ENCODE assay signal across 8 mouse cellular contexts in genomic region chr15:81585746-81586461, GRCm38 (mm10). TPM values are rescaled to one million over a fixed set of nuclear protein-coding genes. Genes with fewer than 3 reads are reported as not detected.
DNase-seq lines count a peak whose midpoint lies in the region; ATAC-seq and TF ChIP-seq lines count a peak whose summit lies in the region.

No protein-coding gene starts in this region.

- H3K27me3 ChIP-seq in CH12.LX (replicated peaks): no peaks in the 10 kb centered on the region
- no peaks in the 10 kb centered on the region for H3K27me3 ChIP-seq in forebrain, embryonic 12.5 days
- no peaks in the 10 kb centered on the region for H3K27me3 ChIP-seq in heart, postnatal 0 days (ENCODE audit: control insufficient read depth, insufficient read depth, low read length)
- no peaks in the 10 kb centered on the region for H3K27me3 ChIP-seq in liver, embryonic 16.5 days (ENCODE audit: control insufficient read depth, insufficient read depth, low read depth, low read length)
- no peaks in the 10 kb centered on the region for H3K27me3 ChIP-seq in neural tube, embryonic 13.5 days

- TF ChIP-seq RAD21 in CH12.LX (IDR thresholded peaks at IDR 0.05; ENCODE audit: low read depth, low read length): no peak

- peak in 1 of 2 experiments; percentile 27; a peak in 2 of 4 replicates for TF ChIP-seq CTCF in CH12.LX (conservative IDR thresholded peaks at IDR 0.05 in 1 of 2, IDR thresholded peaks at IDR 0.05 in 1 of 2; ENCODE audit: low read depth in 2 of 2, low read length in 2 of 2)
- TF ChIP-seq CTCF in heart, postnatal 0 days (IDR thresholded peaks at IDR 0.05; ENCODE audit: low read depth): no peak

- DNase-seq in CH12.LX (ENCODE audit: extremely low read depth): peak; percentile 77
- DNase-seq in c-Kit-positive CD71-positive TER-119-negative erythroid progenitor cells, embryonic 14.5 days (ENCODE audit: low read depth): peak; percentile 75
- DNase-seq in heart, postnatal 0 days (ENCODE audit: low spot score): peak; percentile 70
- peak; percentile 86 to 92 for DNase-seq in kidney, postnatal 4 days
- peak; percentile 62 for DNase-seq in telencephalon, adult 2 months (ENCODE audit: low read depth, low spot score)

- WGBS in forebrain, embryonic 12.5 days: under 1% methylated on average over 44 of the region's 77 CpGs
- 0% methylated on average over 52 of the region's 77 CpGs for WGBS in heart, postnatal 0 days
- under 1% methylated on average over 69 of the region's 77 CpGs for WGBS in liver, embryonic 16.5 days (ENCODE audit: insufficient replicate concordance)
- WGBS in neural tube, embryonic 13.5 days: 0% methylated on average over 42 of the region's 77 CpGs

- in situ Hi-C loops in CH12.LX (cut with MboI; ENCODE audit: low pct_ligation_motif_present, low pct_unique_long_range_greater_than_20kb, low sequenced_read_pairs): loop anchor here (10.0 kb wide), 1 partner anchor 101 kb away; no protein-coding TSS in a partner anchor

- no peaks in the 10 kb centered on the region for H3K9me3 ChIP-seq in CH12.LX (replicated peaks; ENCODE audit: low read length)
- no peaks in the 10 kb centered on the region for H3K9me3 ChIP-seq in forebrain, embryonic 12.5 days
- H3K9me3 ChIP-seq in heart, postnatal 0 days (replicated peaks; ENCODE audit: control insufficient read depth, low read length): no peaks in the 10 kb centered on the region
- H3K9me3 ChIP-seq in liver, embryonic 16.5 days (replicated peaks; ENCODE audit: control insufficient read depth, low read length): no peaks in the 10 kb centered on the region
- H3K9me3 ChIP-seq in neural tube, embryonic 13.5 days: no peaks in the 10 kb centered on the region

- H3K4me3 ChIP-seq in CH12.LX (replicated peaks in 1 of 3; ENCODE audit: low read depth in 2 of 3, low read length in 2 of 3, poor library complexity in 1 of 3): peak overlapping the region; percentile 75 to 95 (median 86)
- H3K4me3 ChIP-seq in forebrain, embryonic 12.5 days (replicated peaks): peak overlapping the region; percentile 98
- H3K4me3 ChIP-seq in heart, postnatal 0 days (ENCODE audit: low read depth, low read length): peak overlapping the region; percentile 90
- H3K4me3 ChIP-seq in liver, embryonic 16.5 days (ENCODE audit: low read depth, low read length): peak overlapping the region; percentile 93
- peak overlapping the region; percentile 95 for H3K4me3 ChIP-seq in neural tube, embryonic 13.5 days

- H3K9ac ChIP-seq in CH12.LX (ENCODE audit: insufficient read depth, low read depth): peak overlapping the region; percentile 97
- peak overlapping the region; percentile 100 for H3K9ac ChIP-seq in forebrain, embryonic 12.5 days
- H3K9ac ChIP-seq in heart, postnatal 0 days (replicated peaks; ENCODE audit: low read depth, low read length): peak overlapping the region; percentile 100
- peak overlapping the region; percentile 100 for H3K9ac ChIP-seq in liver, embryonic 16.5 days (ENCODE audit: low read depth, low read length)
- H3K9ac ChIP-seq in neural tube, embryonic 13.5 days: peak overlapping the region; percentile 100

- H3K27ac ChIP-seq in CH12.LX (ENCODE audit: insufficient read depth, low read depth): peak overlapping the region; percentile 94
- H3K27ac ChIP-seq in forebrain, embryonic 12.5 days: peak overlapping the region; percentile 100
- peak overlapping the region; percentile 100 for H3K27ac ChIP-seq in heart, postnatal 0 days (ENCODE audit: low read depth)
- peak overlapping the region; percentile 98 for H3K27ac ChIP-seq in liver, embryonic 16.5 days (ENCODE audit: low read length)
- peak overlapping the region; percentile 100 for H3K27ac ChIP-seq in neural tube, embryonic 13.5 days (replicated peaks)

- peaks cover 35% of the 10 kb centered on the region for H3K79me2 ChIP-seq in CH12.LX (replicated peaks; ENCODE audit: control insufficient read depth, extremely low read depth, insufficient read depth, poor library complexity, severe bottlenecking)

- TF ChIP-seq POLR2A in CH12.LX (IDR thresholded peaks at IDR 0.05; ENCODE audit: low read depth, low read length): peak; percentile 74

- peak; percentile 63 for ATAC-seq in forebrain, embryonic 12.5 days (ENCODE audit: low FRiP score)
- ATAC-seq in heart, postnatal 0 days (ENCODE audit: insufficient read depth, low read depth): peak; percentile 42
- peak; percentile 58 for ATAC-seq in liver, embryonic 16.5 days (ENCODE audit: low read depth)
- ATAC-seq in neural tube, embryonic 13.5 days (ENCODE audit: low read depth): peak; percentile 72

- H3K36me3 ChIP-seq in CH12.LX (replicated peaks in 1 of 2; ENCODE audit: control insufficient read depth in 1 of 2, insufficient read depth in 1 of 2, low read length in 1 of 2): peaks cover 3 to 8% of the 10 kb centered on the region in 2 experiments
- no peaks in the 10 kb centered on the region; the same call in 1 of the 2 replicates for H3K36me3 ChIP-seq in forebrain, embryonic 12.5 days (replicated peaks)
- 0 out of 2 replicates have a peak, but pooled peaks cover 5% of the 10 kb centered on the region for H3K36me3 ChIP-seq in heart, postnatal 0 days (replicated peaks; ENCODE audit: control insufficient read depth, insufficient read depth, low read length)
- H3K36me3 ChIP-seq in liver, embryonic 16.5 days (ENCODE audit: control insufficient read depth, insufficient read depth): no peaks in the 10 kb centered on the region
- peaks cover 9% of the 10 kb centered on the region; the same call in 1 of the 2 replicates for H3K36me3 ChIP-seq in neural tube, embryonic 13.5 days

- H3K4me1 ChIP-seq in CH12.LX (ENCODE audit: control insufficient read depth in 1 of 2, insufficient read depth in 2 of 2): peaks cover 0 to 34% of the 10 kb centered on the region in 2 experiments; a peak in 2 of 4 replicates
- peaks cover 28% of the 10 kb centered on the region for H3K4me1 ChIP-seq in forebrain, embryonic 12.5 days
- peaks cover 19% of the 10 kb centered on the region for H3K4me1 ChIP-seq in heart, postnatal 0 days (ENCODE audit: control insufficient read depth, insufficient read depth)
- H3K4me1 ChIP-seq in liver, embryonic 16.5 days (ENCODE audit: control insufficient read depth, low read depth, low read length): peaks cover 17% of the 10 kb centered on the region
- peaks cover 40% of the 10 kb centered on the region for H3K4me1 ChIP-seq in neural tube, embryonic 13.5 days (replicated peaks)

- no peak overlapping the region for H3K4me2 ChIP-seq in CH12.LX (ENCODE audit: insufficient read depth, low read depth, poor library complexity, severe bottlenecking)
- H3K4me2 ChIP-seq in forebrain, embryonic 12.5 days: peak overlapping the region; percentile 70
- peak overlapping the region; percentile 88 for H3K4me2 ChIP-seq in heart, postnatal 0 days (ENCODE audit: low read depth, low read length)
- H3K4me2 ChIP-seq in liver, embryonic 16.5 days (ENCODE audit: low read depth, low read length): peak overlapping the region; percentile 68
- H3K4me2 ChIP-seq in neural tube, embryonic 13.5 days: peak overlapping the region; percentile 94

- dilution Hi-C loops in CH12.LX (cut with MboI; ENCODE audit: extremely low pct_ligation_motif_present, extremely low pct_unique_long_range_greater_than_20kb, low sequenced_read_pairs): no loop called here

- TF ChIP-seq EP300 in CH12.LX (IDR thresholded peaks at IDR 0.05; ENCODE audit: low read length): no peak
- TF ChIP-seq EP300 in heart, postnatal 0 days (IDR thresholded peaks at IDR 0.05; ENCODE audit: low read depth): no peak

TF ChIP-seq in CH12.LX, 34 proteins besides CTCF, POLR2A, EP300 and RAD21 (continues in another document):
- TF ChIP-seq USF1 (IDR thresholded peaks at IDR 0.05; ENCODE audit: low read depth, low read length): no peak
- TF ChIP-seq POLR2AphosphoS2 (IDR thresholded peaks at IDR 0.05; ENCODE audit: low read depth, low read length): no peak; the same call in 1 of the 2 replicates
- TF ChIP-seq MAZ (IDR thresholded peaks at IDR 0.05; ENCODE audit: low read depth, low read length): peak; percentile 98
- no peak for TF ChIP-seq MAFK (IDR thresholded peaks at IDR 0.05; ENCODE audit: insufficient replicate concordance, low read length)
- no peak for TF ChIP-seq RCOR1 (conservative IDR thresholded peaks at IDR 0.05; ENCODE audit: low read depth, low read length)
- TF ChIP-seq JUN (IDR thresholded peaks at IDR 0.05; ENCODE audit: insufficient read depth, low read depth, low read length): no peak
- no peak for TF ChIP-seq USF2 (conservative IDR thresholded peaks at IDR 0.05; ENCODE audit: low read depth, low read length)
- no peak for TF ChIP-seq MAX (IDR thresholded peaks at IDR 0.05; ENCODE audit: low read length)
- peak; percentile 36; the same call in 1 of the 2 replicates for TF ChIP-seq MEF2A (IDR thresholded peaks at IDR 0.05; ENCODE audit: borderline replicate concordance, low read depth, low read length)
- TF ChIP-seq ZNF384 (IDR thresholded peaks at IDR 0.05; ENCODE audit: low read depth, low read length): no peak
- TF ChIP-seq ZKSCAN1 (IDR thresholded peaks at IDR 0.05; ENCODE audit: borderline replicate concordance, low read depth, low read length): no peak
- TF ChIP-seq TCF12 (IDR thresholded peaks at IDR 0.05; ENCODE audit: low read depth, low read length): peak; percentile 58; the same call in 1 of the 2 replicates
- 0 out of 2 replicates have a peak, but pooled peaks have one; percentile 38 for TF ChIP-seq TBP (conservative IDR thresholded peaks at IDR 0.05; ENCODE audit: low read depth, low read length)
- TF ChIP-seq IRF4 (IDR thresholded peaks at IDR 0.05; ENCODE audit: low read depth, low read length): peak; percentile 61; the same call in 1 of the 2 replicates
- TF ChIP-seq JUND (conservative IDR thresholded peaks at IDR 0.05; ENCODE audit: low read depth, low read length): no peak
- peak; percentile 85 for TF ChIP-seq MXI1 (IDR thresholded peaks at IDR 0.05; ENCODE audit: low read depth, low read length)
- TF ChIP-seq ZC3H11A (IDR thresholded peaks at IDR 0.05; ENCODE audit: low read depth, low read length): no peak
- no peak for TF ChIP-seq CHD2 (IDR thresholded peaks at IDR 0.05; ENCODE audit: low read length)
- TF ChIP-seq ZMIZ1 (IDR thresholded peaks at IDR 0.05; ENCODE audit: low read depth, low read length): no peak; the same call in 1 of the 2 replicates
- no peak for TF ChIP-seq CHD1 (IDR thresholded peaks at IDR 0.05; ENCODE audit: low read depth, low read length)
- no peak for TF ChIP-seq MYC (IDR thresholded peaks at IDR 0.05; ENCODE audit: low read depth, low read length)

RNA-seq across cellular contexts. Expression of gene Ep300, which starts 0.8 kb away (rescaled TPM):
- total RNA-seq in CH12.LX (2012; rRNA removed) (16.4 and 17.4 TPM in 2 replicates), CH12.LX (2014; rRNA removed) (4.7 and 5.9 TPM in 2 replicates)
- polyA plus RNA-seq in CH12.LX (2012; ENCODE audit: insufficient read length, low read depth): 23.1 and 33.2 TPM in 2 replicates
- polyA plus RNA-seq in forebrain, embryonic 12.5 days (2016; fragmentation: Nextera tagmentation; extraction: Ambion mirVana): 26.0 and 27.2 TPM in 2 replicates
- 24.3 and 38.5 TPM in 2 replicates for total RNA-seq in heart, postnatal 0 days (2014; rRNA removed; ENCODE audit: low replicate concordance)
- polyA plus RNA-seq in heart, postnatal 0 days (2015; fragmentation: Nextera tagmentation; extraction: Ambion mirVana): 4.0 and 5.6 TPM in 2 replicates
- 5.8 and 7.3 TPM in 2 replicates for polyA plus RNA-seq in liver, embryonic 16.5 days (2015; fragmentation: Nextera tagmentation; extraction: Ambion mirVana)
- 23.1 and 24.1 TPM in 2 replicates for polyA plus RNA-seq in neural tube, embryonic 13.5 days (2015; fragmentation: Nextera tagmentation; extraction: Ambion mirVana)

Comparison
In these comparisons a context has a peak if more than half of its experiments do, and no peak if none do; other contexts are left out.
1. Peak in every context shown above with its lines: DNase-seq, ATAC-seq, H3K4me3 ChIP-seq and H3K27ac ChIP-seq.